Mouse (Mus musculus): ENCODE measurements around the gene Pdzd2.

DNA sequence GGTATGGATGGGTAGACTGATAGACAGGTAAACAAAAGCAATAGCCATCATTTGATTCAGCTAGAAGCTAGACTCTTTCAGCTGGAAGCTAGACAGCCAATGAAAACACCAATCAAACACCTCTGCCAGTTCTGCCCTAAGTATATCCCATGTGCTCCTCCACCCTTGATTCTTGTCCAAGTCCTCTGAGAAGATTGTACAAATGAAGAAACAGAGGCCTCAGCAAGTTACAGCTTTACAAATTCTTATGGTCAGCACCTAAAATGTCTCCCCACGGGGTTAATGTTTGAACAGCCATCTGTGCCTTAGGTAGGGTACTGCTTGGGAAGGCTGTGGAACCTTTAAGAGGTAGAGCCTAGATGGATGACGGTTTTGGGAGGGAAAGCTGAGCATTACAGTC, 90.6 kb downstream of the Pdzd2 start:
- TF ChIP-seq CTCF (IDR thresholded peaks at IDR 0.05), result no peak
- no peak for TF ChIP-seq EP300 (IDR thresholded peaks at IDR 0.05)
